Mouse (Mus musculus): ENCODE measurements around the gene Gm38119. TPM values are rescaled to one million over a fixed set of nuclear protein-coding genes. Genes with fewer than 3 reads are reported as not detected.

Gene Gm38119
- not detected for polyA plus RNA-seq (2017; shearing (Covaris generic))

GRCm38 (mm10) chr3:92738996-92739395 is at the start of gene Gm38119:
TSS of gene Gm38119 (minus strand) at chr3:92739096.

DNA sequence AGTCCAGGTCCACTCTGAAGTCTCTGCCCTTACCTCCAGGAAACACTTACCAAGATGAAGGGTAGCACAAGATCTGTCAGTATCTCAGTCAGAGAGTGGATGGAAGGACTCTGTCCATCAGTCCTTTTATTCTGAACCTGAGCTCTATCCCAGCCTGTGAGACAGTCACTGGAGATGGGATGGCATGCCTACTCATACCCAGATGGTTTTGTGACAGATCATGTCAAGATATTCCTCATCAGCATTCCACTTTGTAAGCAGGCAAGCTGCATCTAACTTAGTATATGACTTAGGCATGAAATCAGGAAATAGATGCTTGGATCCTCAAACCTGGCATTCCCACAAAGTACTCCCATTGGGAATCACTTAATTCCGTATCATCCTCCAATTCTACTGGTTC is 39.9 kb upstream of the Gm38119 start, which contains the start of gene Lce1i:
TSS of gene Lce1i (minus strand) at position 101 of the 400 bp plus-strand sequence.

GRCm38 (mm10) chr3:92764965-92765364 is 26.1 kb upstream of the Gm38119 start, which contains the start of gene Lce1h:
TSS of gene Lce1h (minus strand) at chr3:92765065.

GRCm38 (mm10) chr3:92752238-92752637 is 13.3 kb upstream of the Gm38119 start, which contains the start of gene Lce1g:
TSS of gene Lce1g (minus strand) at chr3:92752338.

GRCm38 (mm10) chr3:92720250-92720649 is 18.6 kb downstream of the Gm38119 start, which contains the start of gene Lce1f:
TSS of gene Lce1f (minus strand) at chr3:92720350.

DNA sequence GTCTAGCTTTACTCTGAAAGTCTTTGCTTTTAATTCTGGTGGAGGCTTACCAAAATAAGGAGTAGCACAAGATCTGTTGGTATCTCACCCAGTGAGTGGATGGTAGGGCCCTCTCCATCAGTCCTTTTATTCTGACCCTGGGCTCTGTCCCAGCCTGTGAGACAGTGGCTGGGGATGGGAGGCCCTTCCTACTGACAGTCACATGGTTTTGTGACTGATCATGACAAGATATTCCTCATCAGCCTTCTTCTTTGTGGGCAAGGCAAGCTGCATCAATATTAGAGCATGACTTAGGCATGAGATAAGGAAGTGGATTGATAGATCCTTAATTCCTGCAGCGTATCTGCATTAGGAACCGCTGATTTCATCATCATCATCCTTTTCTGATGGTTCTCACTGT is 29.9 kb downstream of the Gm38119 start, which contains the start of gene Lce1e:
TSS of gene Lce1e (minus strand) at position 101 of the 400 bp plus-strand sequence.

Other genes with a start within 250 kb of the Gm38119 start
- gene Sprr4, start 238.6 kb downstream of the Gm38119 start, polyA plus RNA-seq (2017; shearing (Covaris generic)), result not detected
- not detected for gene 2310046K23Rik, start 204.6 kb downstream of the Gm38119 start, polyA plus RNA-seq (2017; shearing (Covaris generic))
- gene Ivl, start 165.4 kb downstream of the Gm38119 start, polyA plus RNA-seq (2017; shearing (Covaris generic)), result not detected
- gene Smcp, start 150.1 kb downstream of the Gm38119 start, polyA plus RNA-seq (2017; shearing (Covaris generic)), result not detected
- gene 2210017I01Rik, start 131.6 kb downstream of the Gm38119 start, polyA plus RNA-seq (2017; shearing (Covaris generic)), result not detected
- not detected for gene Lce6a, start 117.4 kb downstream of the Gm38119 start, polyA plus RNA-seq (2017; shearing (Covaris generic))
- not detected for gene Lce1a1, start 90.8 kb downstream of the Gm38119 start, polyA plus RNA-seq (2017; shearing (Covaris generic))
- not detected for gene Lce1b, start 82.2 kb downstream of the Gm38119 start, polyA plus RNA-seq (2017; shearing (Covaris generic))
- gene Lce1a2, start 68.8 kb downstream of the Gm38119 start, polyA plus RNA-seq (2017; shearing (Covaris generic)), result not detected
- gene Lce1c, start 59.8 kb downstream of the Gm38119 start, polyA plus RNA-seq (2017; shearing (Covaris generic)), result not detected
- not detected for gene Lce1d, start 51.9 kb downstream of the Gm38119 start, polyA plus RNA-seq (2017; shearing (Covaris generic))
- not detected for gene Lce1e, start 30.0 kb downstream of the Gm38119 start, polyA plus RNA-seq (2017; shearing (Covaris generic))
- not detected for gene Lce1f, start 18.7 kb downstream of the Gm38119 start, polyA plus RNA-seq (2017; shearing (Covaris generic))
- not detected for gene Lce1g, start 13.2 kb upstream of the Gm38119 start, polyA plus RNA-seq (2017; shearing (Covaris generic))
- gene Lce1h, start 26.0 kb upstream of the Gm38119 start, polyA plus RNA-seq (2017; shearing (Covaris generic)), result not detected
- gene Lce1i, start 39.8 kb upstream of the Gm38119 start, polyA plus RNA-seq (2017; shearing (Covaris generic)), result not detected
- gene Lce1j, start 51.4 kb upstream of the Gm38119 start, polyA plus RNA-seq (2017; shearing (Covaris generic)), result not detected
- not detected for gene Lce1k, start 68.8 kb upstream of the Gm38119 start, polyA plus RNA-seq (2017; shearing (Covaris generic))
- gene Kprp, start 88.2 kb upstream of the Gm38119 start, polyA plus RNA-seq (2017; shearing (Covaris generic)), result not detected
- not detected for gene Lce1l, start 112.2 kb upstream of the Gm38119 start, polyA plus RNA-seq (2017; shearing (Covaris generic))
- gene 2310050C09Rik, start 131.1 kb upstream of the Gm38119 start, polyA plus RNA-seq (2017; shearing (Covaris generic)), result not detected
- not detected for gene Lce3a, start 187.1 kb upstream of the Gm38119 start, polyA plus RNA-seq (2017; shearing (Covaris generic))
- not detected for gene Lce3b, start 193.9 kb upstream of the Gm38119 start, polyA plus RNA-seq (2017; shearing (Covaris generic))
- gene Lce3c, start 205.4 kb upstream of the Gm38119 start, polyA plus RNA-seq (2017; shearing (Covaris generic)), result not detected
- not detected for gene Lce3d, start 218.3 kb upstream of the Gm38119 start, polyA plus RNA-seq (2017; shearing (Covaris generic))
- gene Lce3e, start 228.0 kb upstream of the Gm38119 start, polyA plus RNA-seq (2017; shearing (Covaris generic)), result not detected

Data from effector memory CD4-positive, alpha-beta T cell, adult 7 months (primary cell).